Mouse (Mus musculus): ENCODE data around the gene Pbx1.

DNA sequence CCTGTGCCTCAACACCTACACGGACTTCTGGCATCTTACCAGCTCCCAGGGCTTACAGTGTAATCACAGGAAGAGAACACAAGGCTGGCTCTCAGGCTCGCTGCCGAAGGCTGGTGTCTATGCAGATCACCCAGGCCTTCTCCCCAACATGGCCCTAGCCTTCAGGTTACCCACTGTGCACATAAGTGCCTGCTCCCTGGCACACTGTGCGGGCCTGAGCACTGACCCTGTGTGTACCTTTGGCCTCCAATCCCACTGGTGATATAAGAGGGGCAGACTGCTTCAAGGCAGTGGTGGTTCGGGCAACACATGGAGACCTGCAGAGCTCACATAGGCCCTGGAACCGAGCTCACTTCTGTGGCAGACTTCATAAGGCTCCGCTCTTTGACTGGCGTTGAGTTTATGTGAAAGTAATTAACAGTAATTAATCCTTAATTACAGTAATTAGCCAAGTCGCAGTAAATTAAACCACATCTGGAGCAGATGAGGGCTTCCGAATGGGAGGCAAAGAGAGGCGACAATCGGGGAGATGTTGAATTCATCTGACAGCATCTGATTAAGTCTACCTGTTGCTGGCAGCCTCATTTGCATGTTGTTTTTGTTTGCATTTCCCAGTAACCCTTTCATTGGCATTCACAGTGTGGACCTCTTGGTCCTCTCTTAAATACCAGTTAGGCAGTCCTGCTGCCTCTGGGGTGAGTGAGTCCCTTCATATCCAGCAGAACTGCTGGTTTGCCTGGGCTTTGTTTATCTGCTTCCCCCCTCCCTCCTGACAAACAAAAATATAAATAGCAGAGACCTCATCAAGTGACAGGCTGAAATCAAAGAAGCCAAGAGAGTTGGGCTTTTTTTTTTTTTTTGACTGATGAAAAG is 163.1 kb downstream of the Pbx1 start:
- TF ChIP-seq CTCF (IDR thresholded peaks at IDR 0.05; ENCODE audit: control insufficient read depth, insufficient read depth, low read length) (no peak), POLR2A (IDR thresholded peaks at IDR 0.05; ENCODE audit: borderline replicate concordance, control insufficient read depth, low read depth, low read length) (no peak)
